In genomic region chr3:151771074-151771473, GRCm38 (mm10) we compare ENCODE assay signal across 9 mouse cellular contexts. TPM values are rescaled to one million over a fixed set of nuclear protein-coding genes. Genes with fewer than 3 reads are reported as not detected.
A peak's percentile ranks its signal among the peaks of the same experiment; 100 is the strongest.
DNase-seq lines count a peak whose midpoint lies in the region; ATAC-seq and TF ChIP-seq lines count a peak whose summit lies in the region.
"Had no signal": no experiment of that assay in that cellular context is flagged by ENCODE, and none has a peak within 500 bp of the region (broad histone marks: within the 10 kb centered on the region; RNA-seq: fewer than 3 reads in every experiment).

No protein-coding gene starts in this region.

- H3K79me2 ChIP-seq in MEL (ENCODE audit: control insufficient read depth, insufficient read depth, low read length, poor library complexity) = no peaks in the 10 kb centered on the region

- H3K27ac ChIP-seq in MEL (ENCODE audit: control insufficient read depth, low read depth, low read length) = no peak overlapping the region
- no peak overlapping the region for H3K27ac ChIP-seq in intestine, embryonic 16.5 days (ENCODE audit: low read length)
- H3K27ac ChIP-seq: neural tube, embryonic 12.5 days had no signal

- no peaks in the 10 kb centered on the region for H3K9me3 ChIP-seq in MEL (replicated peaks; ENCODE audit: insufficient read depth, low read length)
- no peaks in the 10 kb centered on the region for H3K9me3 ChIP-seq in intestine, embryonic 16.5 days (ENCODE audit: control insufficient read depth, low read length)
- H3K9me3 ChIP-seq: neural tube, embryonic 12.5 days had no signal

- H3K4me1 ChIP-seq in MEL (ENCODE audit: control insufficient read depth in 1 of 2, insufficient read depth in 2 of 2, low read length in 2 of 2) = no peaks in the 10 kb centered on the region
- no peaks in the 10 kb centered on the region for H3K4me1 ChIP-seq in intestine, embryonic 16.5 days (ENCODE audit: control insufficient read depth, insufficient read depth, low read length)
- H3K4me1 ChIP-seq: neural tube, embryonic 12.5 days had no signal

- peak; percentile 29 for TF ChIP-seq RAD21 in MEL (IDR thresholded peaks at IDR 0.05; ENCODE audit: low read depth, low read length)

- TF ChIP-seq POLR2A in MEL (IDR thresholded peaks at IDR 0.05; ENCODE audit: control insufficient read depth in 1 of 2, insufficient read depth in 1 of 2, low read depth in 1 of 2, low read length in 2 of 2, poor library complexity in 1 of 2) = no peak

- H3K27me3 ChIP-seq in MEL (ENCODE audit: control insufficient read depth in 1 of 2, insufficient read depth in 2 of 2, low read length in 2 of 2) = no peaks in the 10 kb centered on the region
- no peaks in the 10 kb centered on the region for H3K27me3 ChIP-seq in intestine, embryonic 16.5 days (replicated peaks; ENCODE audit: control insufficient read depth, insufficient read depth, low read length)
- H3K27me3 ChIP-seq: neural tube, embryonic 12.5 days had no signal

- no peak overlapping the region for H3K4me3 ChIP-seq in MEL (ENCODE audit: control insufficient read depth in 1 of 2, insufficient read depth in 1 of 2, low read depth in 2 of 2, low read length in 2 of 2)
- H3K4me3 ChIP-seq in intestine, embryonic 16.5 days (ENCODE audit: low read length) = no peak overlapping the region
- H3K4me3 ChIP-seq: neural tube, embryonic 12.5 days had no signal

- ATAC-seq in megakaryocyte-erythroid progenitor cell, adult 5-6 weeks (replicated peaks; ENCODE audit: low FRiP score, low TSS enrichment, poor library complexity, severe bottlenecking) = peak; percentile 96
- ATAC-seq in intestine, embryonic 16.5 days = no peak

- 54% methylated on average over 3 of the region's 3 CpGs for WGBS in intestine, embryonic 16.5 days

- no peak for TF ChIP-seq EP300 in MEL (IDR thresholded peaks at IDR 0.05; ENCODE audit: low read depth in 1 of 2, low read length in 2 of 2)

- no peaks in the 10 kb centered on the region for H3K36me3 ChIP-seq in MEL (ENCODE audit: control insufficient read depth in 1 of 2, insufficient read depth in 2 of 2, low read length in 2 of 2)
- H3K36me3 ChIP-seq in intestine, embryonic 16.5 days (ENCODE audit: control insufficient read depth, insufficient read depth, low read length) = no peaks in the 10 kb centered on the region
- H3K36me3 ChIP-seq: neural tube, embryonic 12.5 days had no signal

- DNase-seq in layer of hippocampus, adult 11-12 months (ENCODE audit: low spot score) = peak; percentile 57
- DNase-seq in layer of hippocampus, adult 9-10 months (ENCODE audit: low spot score) = no peak
- DNase-seq in MEL (ENCODE audit: low read depth, low spot score) = peak; percentile 37
- DNase-seq in adrenal gland, postnatal 36 days = peak; percentile 67 to 81
- DNase-seq in frontal cortex, postnatal 25 days (ENCODE audit: low spot score in 2 of 2) = peak; percentile 15 to 30
- DNase-seq in layer of hippocampus, adult 9-11 months = peak; percentile 26

- no peak overlapping the region for H3K9ac ChIP-seq in MEL (ENCODE audit: control insufficient read depth, low read depth, low read length, poor library complexity, severe bottlenecking)
- no peak overlapping the region for H3K9ac ChIP-seq in intestine, embryonic 16.5 days (ENCODE audit: low read depth, low read length)
- H3K9ac ChIP-seq: neural tube, embryonic 12.5 days had no signal

- H3K4me2 ChIP-seq in intestine, embryonic 16.5 days (ENCODE audit: low read depth, low read length) = no peak overlapping the region
- H3K4me2 ChIP-seq: neural tube, embryonic 12.5 days had no signal

- TF ChIP-seq CTCF in MEL (IDR thresholded peaks at IDR 0.05 in 2 of 3, conservative IDR thresholded peaks at IDR 0.05 in 1 of 3; ENCODE audit: control insufficient read depth in 1 of 3, insufficient read depth in 1 of 3, low read depth in 2 of 3, low read length in 3 of 3, poor library complexity in 1 of 3, severe bottlenecking in 1 of 3) = peak; percentile 46 to 63 (median 53)

TF ChIP-seq in MEL, 35 proteins besides CTCF, POLR2A, EP300 and RAD21:
- no peak for TF ChIP-seq JUND (IDR thresholded peaks at IDR 0.05; ENCODE audit: low read depth, low read length)
- TF ChIP-seq SMC3 (IDR thresholded peaks at IDR 0.05; ENCODE audit: low read depth, low read length) = peak; percentile 58

RNA-seq across cellular contexts. Expression of gene Ifi44l, which starts 8.4 kb away (rescaled TPM):
- total RNA-seq in MEL (2012; rRNA removed) = not detected in 2 replicates
- polyA plus RNA-seq in MEL (2012; ENCODE audit: insufficient read depth in 1 of 2, insufficient read length in 2 of 2, low read depth in 1 of 2, low replicate concordance in 2 of 2, missing spikeins in 1 of 2) = not detected
- total RNA-seq in adrenal gland, postnatal 36 days (2021) = not detected
- total RNA-seq in megakaryocyte-erythroid progenitor cell, adult 5-6 weeks (2014; fragmentation: Nextera tagmentation) = not detected in 2 replicates
- total RNA-seq in megakaryocyte-erythroid progenitor cell, adult 5-6 weeks (2017) = not detected in 2 replicates
- polyA plus RNA-seq in intestine, embryonic 16.5 days (2015; fragmentation: Nextera tagmentation; extraction: Ambion mirVana) = not detected in 2 replicates
- polyA plus RNA-seq: neural tube, embryonic 12.5 days had no signal

RNA-seq across cellular contexts. Expression of gene Ifi44, which starts 21.3 kb away (rescaled TPM):
- not detected in 2 replicates for total RNA-seq in MEL (2012; rRNA removed)
- not detected for polyA plus RNA-seq in MEL (2012; ENCODE audit: insufficient read depth in 1 of 2, insufficient read length in 2 of 2, low read depth in 1 of 2, low replicate concordance in 2 of 2, missing spikeins in 1 of 2)
- total RNA-seq in adrenal gland, postnatal 36 days (2021) = 1 to 10 TPM; 6.1 to 8.6 TPM
- 0.40 and 1.4 TPM in 2 replicates for total RNA-seq in megakaryocyte-erythroid progenitor cell, adult 5-6 weeks (2014; fragmentation: Nextera tagmentation)
- 1.1 and 2.3 TPM in 2 replicates for total RNA-seq in megakaryocyte-erythroid progenitor cell, adult 5-6 weeks (2017)
- polyA plus RNA-seq in intestine, embryonic 16.5 days (2015; fragmentation: Nextera tagmentation; extraction: Ambion mirVana) = 0.33 and 0.38 TPM in 2 replicates
